Mouse (Mus musculus) layer of hippocampus, postnatal 25 days (tissue): ENCODE results near the gene Rps6kb2. TPM values are rescaled to one million over a fixed set of nuclear protein-coding genes. Genes with fewer than 3 reads are reported as not detected.
"Not testable (repeated sequence)": the region's sequence is repeated elsewhere in the genome, so short reads cannot be mapped to it uniquely, and the experiment has no call there.

Source experiments
- DNase-seq, 2 experiments: peaks; one replicate each; pipeline ENCODE4 v3.0.0; 2022; ENCODE audit warnings: mixed read lengths in 2 of 2, low spot score in 1 of 2; ENCODE audit errors: extremely low spot score in 1 of 2
- total RNA-seq, 2 experiments: library from RNA; stranded (reverse); gene quantifications; 2 replicates each; pipeline ENCODE4 v1.2.3; 2021

The Rps6kb2 gene
- total RNA-seq, 2 experiments from 2014 or later, result 27.8 to 43.9 TPM

- DNase-seq, result not testable (repeated sequence)
Measured at GRCm38 (mm10) chr19:4121896-4122295, 41.3 kb downstream of the Rps6kb2 start.

- peak; percentile 96 to 98 for DNase-seq
Measured at GRCm38 (mm10) chr19:4121097-4121805, 41.9 kb downstream of the Rps6kb2 start.

- DNase-seq, result no peak
Measured at GRCm38 (mm10) chr19:4120496-4120895, 42.7 kb downstream of the Rps6kb2 start.

GRCm38 (mm10) chr19:4119716-4120487, 43.3 kb downstream of the Rps6kb2 start:
- no peak for DNase-seq

- DNase-seq, result no peak
Measured at GRCm38 (mm10) chr19:4118350-4118749, 44.8 kb downstream of the Rps6kb2 start.

- no peak for DNase-seq
Measured at GRCm38 (mm10) chr19:4117006-4117405, 46.1 kb downstream of the Rps6kb2 start.

GRCm38 (mm10) chr19:4115816-4116215, 47.3 kb downstream of the Rps6kb2 start:
- DNase-seq, result no peak

- no peak for DNase-seq
Measured at GRCm38 (mm10) chr19:4115144-4115543, 48.0 kb downstream of the Rps6kb2 start.

- no peak for DNase-seq
Measured at GRCm38 (mm10) chr19:4114551-4114950, 48.6 kb downstream of the Rps6kb2 start.

GRCm38 (mm10) chr19:4113806-4114230, 49.3 kb downstream of the Rps6kb2 start:
- DNase-seq, result no peak

GRCm38 (mm10) chr19:4113186-4113805, 49.9 kb downstream of the Rps6kb2 start:
- DNase-seq, result peak in 1 of 2 experiments; percentile 75

- DNase-seq, result no peak
Measured at GRCm38 (mm10) chr19:4112063-4112960, 50.8 kb downstream of the Rps6kb2 start.

- no peak for DNase-seq
Measured at GRCm38 (mm10) chr19:4108535-4108934, 54.6 kb downstream of the Rps6kb2 start.

- DNase-seq, result no peak
Measured at GRCm38 (mm10) chr19:4106654-4107053, 56.5 kb downstream of the Rps6kb2 start.

- DNase-seq, result no peak
Measured at GRCm38 (mm10) chr19:4104675-4105194, 58.4 kb downstream of the Rps6kb2 start.

Other genes starting within 250 kb of the Rps6kb2 start
- gene Aldh3b1, start 233.5 kb downstream of the Rps6kb2 start, total RNA-seq, result 1 to 10 TPM; 3.5 to 4.4 TPM
- 10 to 100 TPM; 16.7 to 20.6 TPM for gene Unc93b1, start 228.2 kb downstream of the Rps6kb2 start, total RNA-seq
- not detected for gene Aldh3b3, start 204.7 kb downstream of the Rps6kb2 start, total RNA-seq
- 1 to 10 TPM in 1 of 2 experiments, under 1 TPM in 1; 0.81 to 1.2 TPM for gene Aldh3b2, start 191.0 kb downstream of the Rps6kb2 start, total RNA-seq
- gene Acy3, start 176.8 kb downstream of the Rps6kb2 start, total RNA-seq, result 1 to 10 TPM; 2.0 to 2.5 TPM
- gene Tbx10, start 170.6 kb downstream of the Rps6kb2 start, total RNA-seq, result not detected
- 10 to 100 TPM in 1 of 2 experiments, 1 to 10 TPM in 1; 9.9 to 10.2 TPM for gene Nudt8, start 162.8 kb downstream of the Rps6kb2 start, total RNA-seq
- 1 to 10 TPM; 1.1 to 1.4 TPM for gene Gm49405, start 162.7 kb downstream of the Rps6kb2 start, total RNA-seq
- gene Doc2g, start 160.0 kb downstream of the Rps6kb2 start, total RNA-seq, result 1 to 10 TPM; 2.4 to 3.3 TPM
- gene Ndufv1, start 150.5 kb downstream of the Rps6kb2 start, total RNA-seq, result 100 to 1,000 TPM; 222 to 263 TPM
- 100 to 1,000 TPM; 343 to 385 TPM for gene Gstp1, start 125.4 kb downstream of the Rps6kb2 start, total RNA-seq
- gene Gstp2, start 117.3 kb downstream of the Rps6kb2 start, total RNA-seq, result 10 to 100 TPM; 35.5 to 41.9 TPM
- not detected for gene Gstp3, start 103.8 kb downstream of the Rps6kb2 start, total RNA-seq
- gene Cabp2, start 81.8 kb downstream of the Rps6kb2 start, total RNA-seq, result not detected
- 10 to 100 TPM; 28.9 to 37.6 TPM for gene Cdk2ap2, start 66.2 kb downstream of the Rps6kb2 start, total RNA-seq
- gene Pitpnm1, start 63.4 kb downstream of the Rps6kb2 start, total RNA-seq, result 100 to 1,000 TPM; 176 to 181 TPM
- 100 to 1,000 TPM; 102 to 127 TPM for gene Aip, start 37.5 kb downstream of the Rps6kb2 start, total RNA-seq
- not detected for gene Gpr152, start 23.6 kb downstream of the Rps6kb2 start, total RNA-seq
- gene Cabp4, start 19.3 kb downstream of the Rps6kb2 start, total RNA-seq, result under 1 TPM in 1 of 2 experiments, not detected in 1; 0.20 TPM
- gene Coro1b, start 14.7 kb downstream of the Rps6kb2 start, total RNA-seq, result 10 to 100 TPM; 87.3 to 89.5 TPM
- 1 to 10 TPM; 1.1 to 2.9 TPM for gene Ptprcap, start 9.8 kb downstream of the Rps6kb2 start, total RNA-seq
- 10 to 100 TPM in 1 of 2 experiments, 1 to 10 TPM in 1; 8.2 to 11.7 TPM for gene Carns1, start 12.1 kb upstream of the Rps6kb2 start, total RNA-seq
- gene Tbc1d10c, start 27.9 kb upstream of the Rps6kb2 start, total RNA-seq, result 1 to 10 TPM; 1.2 to 1.3 TPM
- 100 to 1,000 TPM; 259 to 293 TPM for gene Ppp1ca, start 28.7 kb upstream of the Rps6kb2 start, total RNA-seq
- 1 to 10 TPM; 7.4 to 8.2 TPM for gene Rad9a, start 38.3 kb upstream of the Rps6kb2 start, total RNA-seq
- under 1 TPM; 0.27 to 0.61 TPM for gene Clcf1, start 50.9 kb upstream of the Rps6kb2 start, total RNA-seq
- gene AC109138.7, start 51.0 kb upstream of the Rps6kb2 start, total RNA-seq, result not detected
- gene Pold4, start 68.5 kb upstream of the Rps6kb2 start, total RNA-seq, result 10 to 100 TPM; 15.1 to 17.5 TPM
- gene Ssh3, start 105.8 kb upstream of the Rps6kb2 start, total RNA-seq, result 10 to 100 TPM; 45.4 to 48.5 TPM
- 10 to 100 TPM; 59.6 to 66.3 TPM for gene Ankrd13d, start 119.8 kb upstream of the Rps6kb2 start, total RNA-seq
- gene Grk2, start 142.9 kb upstream of the Rps6kb2 start, total RNA-seq, result 100 to 1,000 TPM; 185 to 186 TPM
- 10 to 100 TPM; 70.6 to 85.0 TPM for gene Kdm2a, start 234.9 kb upstream of the Rps6kb2 start, total RNA-seq